Comparison of ENCODE assay signal across 25 mouse cellular contexts in genomic region chr11:82480941-82481340, GRCm38 (mm10).
DNase-seq lines count a peak whose midpoint lies in the region; ATAC-seq and TF ChIP-seq lines count a peak whose summit lies in the region.
"Had no signal": no experiment of that assay in that cellular context is flagged by ENCODE, and none has a peak within 500 bp of the region (broad histone marks: within the 10 kb centered on the region; RNA-seq: fewer than 3 reads in every experiment).

No protein-coding gene starts in this region.

- no peak overlapping the region for H3K9ac ChIP-seq in lung, postnatal 0 days (replicated peaks; ENCODE audit: low read depth)
- H3K9ac ChIP-seq in forebrain, postnatal 0 days, result no peak overlapping the region
- H3K9ac ChIP-seq: heart, embryonic 12.5 days; hindbrain, embryonic 14.5 days; liver, embryonic 15.5 days had no signal

- TF ChIP-seq EP300 in lung, postnatal 0 days (IDR thresholded peaks at IDR 0.05), result no peak

- H3K27ac ChIP-seq in kidney, adult 2 months (ENCODE audit: insufficient read depth, low read depth, low read length), result no peak overlapping the region
- H3K27ac ChIP-seq in lung, postnatal 0 days (ENCODE audit: low read length), result no peak overlapping the region
- H3K27ac ChIP-seq in forebrain, postnatal 0 days (ENCODE audit: low read depth, low read length), result no peak overlapping the region
- H3K27ac ChIP-seq: hindbrain, embryonic 14.5 days; liver, embryonic 15.5 days had no signal

- peak; percentile 9 to 21 for DNase-seq in cerebellum, adult 18-20 months
- no peak for DNase-seq in cerebellum, adult 11 months
- peak; percentile 2 for DNase-seq in kidney, adult 2 months
- DNase-seq in kidney, postnatal 4 days, result no peak
- DNase-seq in lung, postnatal 0 days (ENCODE audit: low spot score), result peak; percentile 7
- no peak for DNase-seq in lung, adult 18-20 months
- peak; percentile 59 to 64 for DNase-seq in cerebellum, postnatal 14 days
- DNase-seq in forebrain, postnatal 0 days, result no peak
- DNase-seq: adrenal gland, postnatal 25 days; gastrocnemius, postnatal 10 days; heart, adult 18-20 months; heart, postnatal 4 days; kidney, adult 11 months; layer of hippocampus, postnatal 36 days; left cerebral cortex, postnatal 4 days; retina, postnatal 1 day; right cerebral cortex, postnatal 14 days; thymus, postnatal 4 days had no signal

- 70% methylated on average over 3 of the region's 3 CpGs for WGBS in kidney, adult 2 months
- WGBS in lung, postnatal 0 days, result 72% methylated on average over 3 of the region's 3 CpGs
- WGBS in forebrain, postnatal 0 days, result 71% methylated on average over 3 of the region's 3 CpGs

- no peaks in the 10 kb centered on the region for H3K36me3 ChIP-seq in kidney, adult 2 months (ENCODE audit: control insufficient read depth, insufficient read depth, low read length)
- no peaks in the 10 kb centered on the region for H3K36me3 ChIP-seq in lung, postnatal 0 days (ENCODE audit: insufficient read depth, low read length)
- no peaks in the 10 kb centered on the region for H3K36me3 ChIP-seq in forebrain, postnatal 0 days (ENCODE audit: insufficient read depth)
- H3K36me3 ChIP-seq: heart, embryonic 12.5 days; liver, embryonic 15.5 days had no signal

- no peak overlapping the region for H3K4me3 ChIP-seq in kidney, adult 2 months (ENCODE audit: insufficient read depth, low read depth, low read length)
- no peak overlapping the region for H3K4me3 ChIP-seq in lung, postnatal 0 days (ENCODE audit: low read depth, low read length)
- no peak overlapping the region for H3K4me3 ChIP-seq in forebrain, postnatal 0 days (ENCODE audit: low read depth, low read length)
- H3K4me3 ChIP-seq: erythroblast, embryonic 14.5 days; heart, embryonic 12.5 days; liver, embryonic 15.5 days had no signal

- TF ChIP-seq POLR2A in kidney, adult 2 months (IDR thresholded peaks at IDR 0.05; ENCODE audit: low read depth, low read length), result no peak

- H3K27me3 ChIP-seq in kidney, adult 2 months (replicated peaks; ENCODE audit: control insufficient read depth, insufficient read depth, low read length), result no peaks in the 10 kb centered on the region
- H3K27me3 ChIP-seq in lung, postnatal 0 days (replicated peaks; ENCODE audit: insufficient read depth, low read length), result no peaks in the 10 kb centered on the region
- H3K27me3 ChIP-seq in forebrain, postnatal 0 days (ENCODE audit: insufficient read depth, low read length), result no peaks in the 10 kb centered on the region
- H3K27me3 ChIP-seq: heart, embryonic 12.5 days; liver, embryonic 15.5 days had no signal

- H3K4me1 ChIP-seq in kidney, adult 2 months (ENCODE audit: control insufficient read depth, insufficient read depth, low read length), result no peaks in the 10 kb centered on the region
- no peaks in the 10 kb centered on the region for H3K4me1 ChIP-seq in lung, postnatal 0 days (ENCODE audit: insufficient read depth, low read depth, low read length)
- 0 out of 2 replicates have a peak, but pooled peaks cover 3% of the 10 kb centered on the region for H3K4me1 ChIP-seq in forebrain, postnatal 0 days (ENCODE audit: insufficient read depth)
- H3K4me1 ChIP-seq: heart, embryonic 12.5 days; liver, embryonic 15.5 days had no signal

- ATAC-seq in lung, postnatal 0 days, result no peak
- no peak for ATAC-seq in forebrain, postnatal 0 days
- ATAC-seq: inflammation-experienced regulatory T-cells, adult 6 months; Patski had no signal

- no peak for TF ChIP-seq CTCF in kidney, adult 2 months (conservative IDR thresholded peaks at IDR 0.05; ENCODE audit: insufficient read depth, insufficient read length, low read depth, low read length)
- no peak for TF ChIP-seq CTCF in lung, postnatal 0 days (IDR thresholded peaks at IDR 0.05)
- no peak for TF ChIP-seq CTCF in forebrain, postnatal 0 days (IDR thresholded peaks at IDR 0.05; ENCODE audit: low read depth)

- H3K4me2 ChIP-seq in lung, postnatal 0 days (replicated peaks; ENCODE audit: low read depth, low read length), result no peak overlapping the region
- H3K4me2 ChIP-seq in forebrain, postnatal 0 days (ENCODE audit: low read depth), result no peak overlapping the region
- H3K4me2 ChIP-seq: heart, embryonic 12.5 days; hindbrain, embryonic 14.5 days; liver, embryonic 15.5 days; midbrain, embryonic 11.5 days had no signal

- no peaks in the 10 kb centered on the region for H3K9me3 ChIP-seq in lung, postnatal 0 days (ENCODE audit: low read length)
- no peaks in the 10 kb centered on the region for H3K9me3 ChIP-seq in forebrain, postnatal 0 days (ENCODE audit: low read length)
- H3K9me3 ChIP-seq: heart, embryonic 12.5 days; liver, embryonic 15.5 days had no signal

Comparison
In these comparisons a context has a peak if more than half of its experiments do, and no peak if none do; other contexts are left out.
1. DNase-seq: peak in cerebellum, adult 18-20 months (2 of 2), kidney, adult 2 months (single experiment), lung, postnatal 0 days (single experiment) and cerebellum, postnatal 14 days (2 of 2); none in cerebellum, adult 11 months (single experiment), kidney, postnatal 4 days (0 of 2), lung, adult 18-20 months (0 of 2) and forebrain, postnatal 0 days (single experiment).